Mouse (Mus musculus) small intestine, adult 2 months (tissue): Measurements from ENCODE around the gene Wdr24. TPM values are rescaled to one million over a fixed set of nuclear protein-coding genes. Genes with fewer than 3 reads are reported as not detected.

Source experiments
- H3K27ac ChIP-seq: fragments of 200-500 bp; 2 replicates; pipeline ENCODE4 v1.5.1; 2012; ENCODE audit warnings: low read depth, low read length, control low read depth, inconsistent platforms; ENCODE audit not compliant: insufficient read depth
- H3K27me3 ChIP-seq: fragments of 200-500 bp; 2 replicates; pipeline ENCODE4 v1.6.1; 2012; ENCODE audit warnings: mild to moderate bottlenecking, moderate library complexity, low read length, inconsistent platforms; ENCODE audit not compliant: control insufficient read depth, insufficient read depth
- H3K36me3 ChIP-seq: fragments of 200-500 bp; 2 replicates; pipeline ENCODE4 v1.6.1; 2012; ENCODE audit warnings: mild to moderate bottlenecking, low read length, control low read depth, inconsistent platforms; ENCODE audit not compliant: control insufficient read depth, insufficient read depth
- H3K4me1 ChIP-seq: fragments of 200-500 bp; 2 replicates; pipeline ENCODE4 v1.6.1; 2012; ENCODE audit warnings: low read length, inconsistent platforms, mixed read lengths; ENCODE audit not compliant: control insufficient read depth, insufficient read depth, insufficient read length
- H3K4me3 ChIP-seq: fragments of 200-500 bp; 2 replicates; pipeline ENCODE4 v1.5.1; 2012; ENCODE audit warnings: low read depth, mild to moderate bottlenecking, control low read depth, inconsistent platforms, low read length, moderate library complexity
- CTCF ChIP-seq: fragments of 200-500 bp; IDR thresholded peaks from 2 replicates; pipeline ENCODE4 v1.5.1; 2012; ENCODE audit warnings: low read depth, mild to moderate bottlenecking, control low read depth, inconsistent platforms, low read length, moderate library complexity, mixed read lengths; ENCODE audit not compliant: insufficient replicate concordance, insufficient read length; ENCODE audit errors: extremely low read depth
- POLR2A ChIP-seq: fragments of 200-500 bp; IDR thresholded peaks from 2 replicates; pipeline ENCODE4 v1.6.1; 2012; ENCODE audit warnings: low read depth, mild to moderate bottlenecking, control low read depth, inconsistent platforms, low read length, moderate library complexity
- WGBS: fragments of 180-500 bp; shearing (Covaris S2); methylation state at CpG from one replicate; pipeline ENCODE4 v1.1.7; 2018; 5-methylcytosine and 5-hydroxymethylcytosine counted together
- polyA plus RNA-seq: library from polyadenylated mRNA; depleted of rRNA; stranded (reverse); fragments of >200 nt; gene quantifications from 2 replicates; pipeline ENCODE4 v1.2.3, GENCODE M21; 2012

The Wdr24 gene
- polyA plus RNA-seq, 1 experiment = 40.0 TPM

DNA sequence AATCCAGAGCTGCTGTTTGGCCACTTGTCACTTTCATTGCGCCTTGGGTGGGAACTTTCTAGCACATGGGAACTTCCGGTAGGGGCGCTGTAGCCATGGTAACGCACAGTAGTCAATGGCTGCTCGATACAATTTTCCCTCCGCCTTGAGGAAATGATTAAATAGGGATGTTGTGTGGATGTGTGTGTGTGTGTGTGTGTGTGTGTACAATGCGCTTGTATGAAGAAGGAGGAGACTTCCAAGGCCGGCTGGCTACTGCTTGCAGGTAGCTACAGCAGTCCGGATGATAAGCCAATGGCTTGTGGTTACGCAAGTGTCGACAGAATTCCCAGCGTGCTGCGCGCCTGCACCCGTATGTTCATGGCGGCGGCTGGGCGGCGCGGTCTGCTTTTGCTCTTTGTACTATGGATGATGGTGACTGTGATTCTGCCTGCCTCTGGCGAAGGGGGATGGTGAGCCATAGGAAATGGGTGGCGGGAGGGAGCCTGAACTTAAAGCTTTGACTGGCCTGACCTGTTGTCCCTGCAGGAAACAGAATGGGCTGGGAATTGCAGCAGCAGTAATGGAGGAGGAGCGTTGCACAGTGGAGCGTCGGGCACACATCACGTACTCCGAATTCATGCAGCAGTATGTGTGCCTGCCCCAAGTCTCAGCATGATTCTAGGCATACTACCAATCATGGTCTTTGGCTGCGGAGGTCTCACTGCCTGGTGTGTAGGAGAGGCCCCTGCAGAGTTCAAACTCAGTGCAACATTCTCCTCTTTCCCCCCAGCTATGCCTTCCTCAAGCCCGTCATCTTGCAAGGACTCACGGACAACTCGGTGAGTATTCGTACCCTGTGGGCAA, 5.5 kb downstream of the Wdr24 start, which contains the start of gene Jmjd8:
Gene Jmjd8 (plus strand): TSS at position 156 of the 846 bp plus-strand sequence.
- Histone ChIP-seq H3K4me1 (peaks cover 33% of the 10 kb centered on the region), H3K4me3 (peak within 1 kb of the TSS; percentile 63), H3K36me3 (peaks cover 24% of the 10 kb centered on the region), H3K27me3 (no peaks in the 10 kb centered on the region), H3K27ac (peak within 1 kb of the TSS; percentile 60)
- WGBS = under 1% methylated on average over 32 of the region's 32 CpGs
- peak; percentile 56; the same call in 1 of the 2 replicates for TF ChIP-seq CTCF
- TF ChIP-seq POLR2A = no peak

DNA sequence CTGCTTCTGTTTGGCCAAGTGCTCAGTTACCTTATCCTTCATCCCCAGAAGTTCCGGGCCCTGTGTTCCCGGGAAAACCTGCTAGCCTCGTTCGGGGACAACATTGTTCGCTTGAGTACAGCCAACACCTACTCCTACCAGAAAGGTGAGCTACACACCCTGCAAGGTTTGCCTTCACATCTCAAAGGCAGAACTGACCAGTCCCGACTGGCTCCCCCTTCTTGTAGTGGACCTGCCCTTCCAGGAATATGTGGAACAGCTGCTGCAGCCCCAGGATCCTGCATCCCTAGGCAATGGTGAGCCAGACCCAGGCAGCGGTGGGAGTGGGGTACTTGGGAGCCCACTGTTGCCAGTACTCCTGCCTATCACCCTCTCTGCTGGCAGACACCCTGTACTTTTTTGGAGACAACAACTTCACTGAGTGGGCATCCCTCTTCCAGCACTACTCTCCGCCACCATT, 6.2 kb downstream of the Wdr24 start:
- Histone ChIP-seq H3K36me3 (peaks cover 24% of the 10 kb centered on the region), H3K4me3 (peak overlapping the region; percentile 63), H3K27me3 (no peaks in the 10 kb centered on the region), H3K4me1 (peaks cover 32% of the 10 kb centered on the region), H3K27ac (peak overlapping the region; percentile 60)
- 26% methylated on average over 8 of the region's 8 CpGs for WGBS
- no peak for TF ChIP-seq POLR2A
- TF ChIP-seq CTCF = no peak

DNA sequence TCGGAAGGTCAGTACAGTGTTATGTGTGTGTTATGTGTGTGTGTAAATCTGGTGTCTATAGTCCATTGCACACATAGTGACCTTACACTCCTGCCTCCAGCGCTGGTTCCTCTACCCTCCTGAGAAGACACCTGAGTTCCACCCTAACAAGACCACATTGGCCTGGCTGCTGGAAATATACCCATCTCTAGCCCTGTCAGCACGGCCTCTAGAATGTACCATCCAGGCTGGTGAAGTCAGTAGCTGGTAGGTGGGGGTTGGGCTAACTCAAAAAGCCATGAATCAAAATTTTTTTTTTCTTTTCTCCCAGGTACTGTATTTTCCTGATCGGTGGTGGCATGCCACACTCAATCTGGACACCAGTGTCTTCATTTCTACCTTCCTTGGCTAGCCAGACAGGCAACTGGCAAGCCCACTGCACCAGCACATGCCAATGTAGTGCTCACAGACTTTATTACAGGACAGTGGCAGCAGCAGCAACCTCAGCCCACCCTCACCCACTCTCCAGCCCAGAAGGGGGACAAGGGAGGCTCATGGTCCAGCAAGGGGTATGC, 6.8 kb downstream of the Wdr24 start:
- peaks cover 37% of the 10 kb centered on the region for H3K4me1 ChIP-seq
- H3K36me3 ChIP-seq = peaks cover 24% of the 10 kb centered on the region
- H3K27ac ChIP-seq = no peak overlapping the region
- no peak overlapping the region for H3K4me3 ChIP-seq
- WGBS = 70% methylated on average over 4 of the region's 4 CpGs
- TF ChIP-seq POLR2A = no peak
- TF ChIP-seq CTCF = no peak
- H3K27me3 ChIP-seq = no peaks in the 10 kb centered on the region

DNA sequence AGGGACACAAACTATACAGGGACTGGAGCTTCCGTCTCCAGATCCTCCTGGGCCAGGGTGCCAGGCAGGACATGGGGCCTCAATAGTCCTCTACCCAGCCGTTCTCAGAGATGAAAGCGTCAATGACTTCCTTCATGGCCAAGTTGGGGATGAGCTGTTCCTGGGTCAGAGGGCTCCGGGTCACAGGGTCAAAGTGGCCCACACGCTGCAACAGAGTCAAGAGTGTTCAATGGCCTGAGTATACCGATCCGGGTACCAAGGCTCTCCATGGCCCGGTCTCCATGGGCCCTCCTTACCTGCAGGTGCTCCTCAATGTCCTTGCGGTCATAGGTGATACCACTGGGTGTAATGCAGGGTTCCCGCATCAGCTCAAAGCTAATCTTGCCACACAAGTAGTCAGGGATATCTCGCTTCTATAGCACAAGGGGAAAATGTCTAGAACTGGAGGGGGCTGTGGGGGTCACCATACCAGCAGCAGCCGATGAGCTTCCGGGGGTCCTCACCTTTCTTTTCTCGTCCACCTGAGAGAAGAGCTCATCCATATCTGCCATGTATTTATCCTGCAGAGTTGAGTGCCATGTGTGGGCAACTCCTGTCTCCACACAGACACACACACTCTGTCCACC, 7.5 kb downstream of the Wdr24 start:
- H3K4me3 ChIP-seq = no peak overlapping the region
- H3K4me1 ChIP-seq = peaks cover 43% of the 10 kb centered on the region
- H3K27ac ChIP-seq = no peak overlapping the region
- no peaks in the 10 kb centered on the region for H3K27me3 ChIP-seq
- WGBS = 81% methylated on average over 14 of the region's 14 CpGs
- peaks cover 21% of the 10 kb centered on the region for H3K36me3 ChIP-seq
- no peak for TF ChIP-seq CTCF
- no peak for TF ChIP-seq POLR2A

DNA sequence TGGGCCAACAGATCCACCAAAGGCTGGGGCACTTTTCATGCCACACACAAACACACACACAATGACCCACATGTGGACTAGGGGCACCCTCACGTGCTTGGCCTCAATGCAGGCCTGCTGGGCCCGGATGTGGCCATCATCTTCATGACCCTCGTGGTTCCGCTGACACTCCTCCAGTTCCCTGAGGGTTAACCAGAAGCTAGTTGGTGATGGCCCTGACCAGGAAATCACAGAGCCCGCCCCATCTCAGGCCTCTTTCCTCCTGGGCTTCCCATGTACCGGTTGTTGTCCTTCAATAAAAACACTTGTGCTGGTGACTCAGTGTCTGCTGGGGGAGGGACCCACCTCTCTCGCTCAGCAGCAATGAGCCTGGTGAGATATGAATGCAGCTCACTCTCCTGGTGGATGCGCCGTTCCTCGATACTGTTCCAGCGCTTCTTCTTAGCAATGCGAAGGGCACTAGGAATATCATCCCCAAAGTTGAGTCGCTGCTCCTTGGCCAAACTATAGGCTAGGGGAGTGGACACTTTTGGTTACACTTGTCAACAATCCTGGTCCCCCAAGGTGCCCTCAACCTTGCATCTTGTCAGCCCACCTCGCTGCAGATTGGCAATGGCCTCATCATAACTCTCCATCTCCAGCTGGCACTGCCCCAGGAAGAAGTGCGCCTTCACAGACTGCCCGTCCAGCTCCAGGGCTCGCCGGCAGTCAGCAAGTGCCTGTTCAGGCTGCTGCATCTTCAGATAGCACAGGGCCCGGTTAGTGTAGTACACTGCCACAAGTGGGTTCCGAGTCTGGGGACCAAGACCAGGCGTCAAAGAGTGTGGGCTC, 8.2 kb downstream of the Wdr24 start:
- Histone ChIP-seq H3K4me3 (peak overlapping the region; percentile 83), H3K36me3 (peaks cover 15% of the 10 kb centered on the region), H3K4me1 (peaks cover 50% of the 10 kb centered on the region), H3K27ac (peak overlapping the region; percentile 73), H3K27me3 (no peaks in the 10 kb centered on the region)
- WGBS = 22% methylated on average over 21 of the region's 21 CpGs
- TF ChIP-seq CTCF (no peak), POLR2A (no peak)

DNA sequence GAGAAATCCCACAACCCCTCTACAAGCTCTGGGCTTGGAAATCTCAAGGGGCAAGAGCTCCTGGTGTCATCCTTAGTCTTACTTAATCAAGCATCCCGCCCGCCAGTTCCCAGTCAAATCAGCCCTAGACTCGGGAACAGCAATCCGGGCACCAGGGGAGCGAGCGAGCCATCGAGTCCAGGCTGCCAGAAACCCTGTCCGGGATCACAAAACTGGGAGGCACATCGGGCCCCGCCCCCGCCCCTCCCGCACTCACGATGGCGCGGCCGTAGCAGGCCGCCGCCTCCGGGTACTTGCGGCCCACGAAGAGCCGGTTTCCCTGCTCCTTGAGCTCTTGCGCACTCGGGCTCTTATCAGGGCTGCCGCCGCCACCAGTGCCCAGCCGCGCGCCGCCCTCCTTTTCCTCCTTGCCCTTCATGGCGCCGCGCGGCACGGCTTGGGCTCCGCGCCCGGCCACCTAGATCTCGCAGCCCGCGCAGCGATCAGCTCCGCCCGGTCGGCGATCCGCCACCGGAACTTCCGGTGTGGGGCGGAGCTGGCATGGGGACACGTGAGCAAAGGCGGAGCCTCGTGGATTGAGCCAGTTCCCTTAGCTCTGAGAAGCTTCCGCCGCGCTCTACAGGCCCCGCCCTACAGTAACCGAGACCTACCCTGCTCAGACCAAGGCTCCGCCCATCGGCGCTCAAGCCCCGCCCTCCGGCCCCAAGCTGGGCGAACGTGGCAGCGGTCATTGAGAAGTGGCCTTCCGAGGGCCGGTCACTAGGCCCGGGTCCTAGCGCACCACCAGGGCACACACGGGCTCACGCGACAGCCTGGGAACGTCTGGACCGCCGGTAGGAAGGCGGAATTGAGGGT, 9.2 kb downstream of the Wdr24 start:
- Histone ChIP-seq H3K27ac (peak overlapping the region; percentile 99), H3K4me1 (peaks cover 54% of the 10 kb centered on the region), H3K36me3 (peaks cover 13% of the 10 kb centered on the region), H3K4me3 (peak overlapping the region; percentile 83), H3K27me3 (no peaks in the 10 kb centered on the region)
- WGBS = under 1% methylated on average over 77 of the region's 77 CpGs
- TF ChIP-seq POLR2A = peak; percentile 63
- no peak for TF ChIP-seq CTCF
